Mouse (Mus musculus) layer of hippocampus, adult 9-10 months (tissue): ENCODE data around the gene Rad54l.

Source experiments
- DNase-seq: peaks from one replicate; pipeline ENCODE4 v3.0.0; 2022; ENCODE audit warnings: low spot score

Gene Rad54l

GRCm38 (mm10) chr4:116123602-116124519 lies at the start of gene Rad54l, which contains the start of gene Pomgnt1:
Gene Rad54l (minus strand): TSS chr4:116123690.
Gene Pomgnt1 (plus strand): TSS chr4:116123840.
- no peak for DNase-seq

- no peak for DNase-seq
Observed at GRCm38 (mm10) chr4:116173072-116173471, 49.6 kb upstream of the Rad54l start, which contains the start of the genes 1700042G07Rik and Gm49337. Gene 1700042G07Rik (plus strand): TSS chr4:116173372. Gene Gm49337 (plus strand): TSS chr4:116173384.

GRCm38 (mm10) chr4:116169353-116169672 lies 45.8 kb upstream of the Rad54l start:
- no peak for DNase-seq

- peak; percentile 60 for DNase-seq
Observed at GRCm38 (mm10) chr4:116168617-116169352, 45.3 kb upstream of the Rad54l start.

- no peak for DNase-seq
Observed at GRCm38 (mm10) chr4:116167404-116167803, 43.9 kb upstream of the Rad54l start, which contains the start of gene Tspan1. Gene Tspan1 (minus strand): TSS chr4:116167601.

- no peak for DNase-seq
Observed at GRCm38 (mm10) chr4:116165708-116166407, 42.4 kb upstream of the Rad54l start.

GRCm38 (mm10) chr4:116164759-116165554 lies 41.5 kb upstream of the Rad54l start:
- no peak for DNase-seq

GRCm38 (mm10) chr4:116162142-116162541 lies 38.7 kb upstream of the Rad54l start:
- no peak for DNase-seq

- DNase-seq: no peak
Observed at GRCm38 (mm10) chr4:116160769-116161168, 37.3 kb upstream of the Rad54l start.

GRCm38 (mm10) chr4:116159912-116160311 lies 36.4 kb upstream of the Rad54l start:
- no peak for DNase-seq

- DNase-seq: no peak
Observed at GRCm38 (mm10) chr4:116157882-116158281, 34.4 kb upstream of the Rad54l start.

GRCm38 (mm10) chr4:116152702-116153101 lies 29.2 kb upstream of the Rad54l start:
- DNase-seq: no peak

- no peak for DNase-seq
Observed at GRCm38 (mm10) chr4:116151238-116151637, 27.7 kb upstream of the Rad54l start, which contains the start of gene Lurap1. Gene Lurap1 (minus strand): TSS chr4:116151338.

- DNase-seq: no peak
Observed at GRCm38 (mm10) chr4:116150862-116151221, 27.4 kb upstream of the Rad54l start.

- DNase-seq: no peak
Observed at GRCm38 (mm10) chr4:116150156-116150861, 26.8 kb upstream of the Rad54l start.

- DNase-seq: no peak
Observed at GRCm38 (mm10) chr4:116149812-116150155, 26.3 kb upstream of the Rad54l start.

GRCm38 (mm10) chr4:116143891-116144717 lies 20.6 kb upstream of the Rad54l start:
- no peak for DNase-seq

GRCm38 (mm10) chr4:116143317-116143811 lies 19.9 kb upstream of the Rad54l start:
- no peak for DNase-seq

GRCm38 (mm10) chr4:116142269-116142668 lies 18.8 kb upstream of the Rad54l start:
- DNase-seq: no peak

- no peak for DNase-seq
Observed at GRCm38 (mm10) chr4:116141736-116142135, 18.2 kb upstream of the Rad54l start.
